Comparison of ENCODE assay signal across 8 mouse cellular contexts in genomic region chr2:26586294-26587043, GRCm38 (mm10). TPM values are rescaled to one million over a fixed set of nuclear protein-coding genes. Genes with fewer than 3 reads are reported as not detected.
A peak's percentile ranks its signal among the peaks of the same experiment; 100 is the strongest.
DNase-seq lines count a peak whose midpoint lies in the region; ATAC-seq and TF ChIP-seq lines count a peak whose summit lies in the region.

Gene Gm20532, plus strand, starts transcription at chr2:26586639.

- TF ChIP-seq POLR2A in MEL (IDR thresholded peaks at IDR 0.05; ENCODE audit: control insufficient read depth in 1 of 2, insufficient read depth in 1 of 2, low read depth in 1 of 2, low read length in 2 of 2, poor library complexity in 1 of 2), result peak; percentile 66 to 86; a peak in 2 of 4 replicates
- TF ChIP-seq POLR2A in brain, embryonic 14.5 days (IDR thresholded peaks at IDR 0.05; ENCODE audit: borderline replicate concordance, extremely low read depth, insufficient read depth, insufficient read length, poor library complexity, severe bottlenecking), result no peak

- H3K9ac ChIP-seq in MEL (ENCODE audit: control insufficient read depth, low read depth, low read length, poor library complexity, severe bottlenecking), result peak within 1 kb of the TSS; percentile 84
- H3K9ac ChIP-seq in forebrain, embryonic 11.5 days (ENCODE audit: low read length), result peak within 1 kb of the TSS; percentile 65

- TF ChIP-seq RAD21 in MEL (IDR thresholded peaks at IDR 0.05; ENCODE audit: low read depth, low read length), result peak; percentile 31

- peak within 1 kb of the TSS; percentile 68 for H3K4me2 ChIP-seq in forebrain, embryonic 11.5 days (ENCODE audit: low read depth, low read length, severe bottlenecking)

- H3K79me2 ChIP-seq in MEL (ENCODE audit: control insufficient read depth, insufficient read depth, low read length, poor library complexity), result no peaks in the 10 kb centered on the region; the same call in 1 of the 2 replicates

- WGBS in forebrain, embryonic 11.5 days, result under 1% methylated on average over 62 of the region's 65 CpGs
- 1% methylated on average over 65 of the region's 65 CpGs for WGBS in hindbrain, embryonic 10.5 days

- no peaks in the 10 kb centered on the region for H3K27me3 ChIP-seq in MEL (ENCODE audit: control insufficient read depth in 1 of 2, insufficient read depth in 2 of 2, low read length in 2 of 2)
- no peaks in the 10 kb centered on the region for H3K27me3 ChIP-seq in forebrain, embryonic 11.5 days (ENCODE audit: control insufficient read depth, insufficient read depth, low read length)
- peaks cover 5% of the 10 kb centered on the region; the same call in 1 of the 2 replicates for H3K27me3 ChIP-seq in hindbrain, embryonic 10.5 days (ENCODE audit: insufficient read depth, poor library complexity, severe bottlenecking)

- no peak for TF ChIP-seq EP300 in MEL (IDR thresholded peaks at IDR 0.05; ENCODE audit: low read depth in 1 of 2, low read length in 2 of 2)

- peak; percentile 87 for ATAC-seq in forebrain, embryonic 11.5 days (replicated peaks; ENCODE audit: low FRiP score)

- H3K4me3 ChIP-seq in MEL (ENCODE audit: control insufficient read depth in 1 of 2, insufficient read depth in 1 of 2, low read depth in 2 of 2, low read length in 2 of 2), result peak within 1 kb of the TSS; percentile 81 to 93
- peak within 1 kb of the TSS; percentile 52 for H3K4me3 ChIP-seq in forebrain, embryonic 11.5 days (ENCODE audit: low read depth, low read length)
- H3K4me3 ChIP-seq in hindbrain, embryonic 10.5 days, result peak within 1 kb of the TSS; percentile 67

- no peaks in the 10 kb centered on the region for H3K9me3 ChIP-seq in MEL (replicated peaks; ENCODE audit: insufficient read depth, low read length)
- no peaks in the 10 kb centered on the region for H3K9me3 ChIP-seq in forebrain, embryonic 11.5 days (ENCODE audit: control insufficient read depth, low read length)
- H3K9me3 ChIP-seq in hindbrain, embryonic 10.5 days, result no peaks in the 10 kb centered on the region

- H3K4me1 ChIP-seq in MEL (ENCODE audit: control insufficient read depth in 1 of 2, insufficient read depth in 2 of 2, low read length in 2 of 2), result peaks cover 4 to 21% of the 10 kb centered on the region in 2 experiments; a peak in 3 of 4 replicates
- peaks cover 2% of the 10 kb centered on the region; the same call in 1 of the 2 replicates for H3K4me1 ChIP-seq in forebrain, embryonic 11.5 days (replicated peaks; ENCODE audit: control insufficient read depth, insufficient read depth, low read length)
- H3K4me1 ChIP-seq in hindbrain, embryonic 10.5 days (replicated peaks), result peaks cover 46% of the 10 kb centered on the region

- H3K36me3 ChIP-seq in MEL (ENCODE audit: control insufficient read depth in 1 of 2, insufficient read depth in 2 of 2, low read length in 2 of 2), result peaks cover 0 to 11% of the 10 kb centered on the region in 2 experiments; a peak in 2 of 4 replicates
- no peaks in the 10 kb centered on the region for H3K36me3 ChIP-seq in forebrain, embryonic 11.5 days (ENCODE audit: control insufficient read depth, insufficient read depth, low read length)
- H3K36me3 ChIP-seq in hindbrain, embryonic 10.5 days, result no peaks in the 10 kb centered on the region

- TF ChIP-seq CTCF in MEL (IDR thresholded peaks at IDR 0.05 in 2 of 3, conservative IDR thresholded peaks at IDR 0.05 in 1 of 3; ENCODE audit: control insufficient read depth in 1 of 3, insufficient read depth in 1 of 3, low read depth in 2 of 3, low read length in 3 of 3, poor library complexity in 1 of 3, severe bottlenecking in 1 of 3), result peak; percentile 47 to 85 (median 62); a peak in 5 of 6 replicates
- TF ChIP-seq CTCF in brain, embryonic 14.5 days (IDR thresholded peaks at IDR 0.05; ENCODE audit: borderline replicate concordance, extremely low read depth, insufficient read depth, insufficient read length), result peak; percentile 83

- peak; percentile 77 for DNase-seq in MEL (ENCODE audit: low read depth, low spot score)
- peak; percentile 79 for DNase-seq in brain, embryonic 14.5 days (ENCODE audit: low read depth)
- peak; percentile 92 for DNase-seq in forebrain, embryonic 11.5 days (ENCODE audit: low spot score)
- DNase-seq in hindbrain, embryonic 10.5 days (ENCODE audit: low spot score), result peak; percentile 86
- DNase-seq in layer of hippocampus, postnatal 25 days (ENCODE audit: extremely low spot score in 1 of 2, low spot score in 1 of 2), result peak; percentile 67
- DNase-seq in lung, postnatal 36 days, result peak; percentile 73
- DNase-seq in right cerebral cortex, adult 18-20 months, result peak; percentile 60
- peak; percentile 82 for DNase-seq in yolk sac, embryonic 10.5 days (ENCODE audit: low spot score)

- H3K27ac ChIP-seq in MEL (ENCODE audit: control insufficient read depth, low read depth, low read length), result peak within 1 kb of the TSS; percentile 48
- no peak within 1 kb of the TSS for H3K27ac ChIP-seq in forebrain, embryonic 11.5 days (ENCODE audit: low read depth, low read length)
- H3K27ac ChIP-seq in hindbrain, embryonic 10.5 days, result peak within 1 kb of the TSS; percentile 90

TF ChIP-seq in MEL, 35 proteins besides CTCF, POLR2A, EP300 and RAD21:
- TF ChIP-seq SIN3A (IDR thresholded peaks at IDR 0.05; ENCODE audit: low read length), result 0 out of 2 replicates have a peak, but pooled peaks have one; percentile 35
- TF ChIP-seq NRF1 (IDR thresholded peaks at IDR 0.05; ENCODE audit: insufficient read depth, low read depth, low read length, poor library complexity, severe bottlenecking), result peak; percentile 69
- peak; percentile 86 for TF ChIP-seq USF1 (IDR thresholded peaks at IDR 0.05; ENCODE audit: low read depth, low read length)
- no peak for TF ChIP-seq MYB (IDR thresholded peaks at IDR 0.05; ENCODE audit: low read depth, low read length)
- no peak for TF ChIP-seq UBTF (IDR thresholded peaks at IDR 0.05; ENCODE audit: borderline replicate concordance, insufficient read depth, low read depth, low read length)
- no peak for TF ChIP-seq TAL1 (IDR thresholded peaks at IDR 0.05; ENCODE audit: low read length)
- TF ChIP-seq E2F4 (IDR thresholded peaks at IDR 0.05; ENCODE audit: borderline replicate concordance, low read depth, low read length), result 0 out of 2 replicates have a peak, but pooled peaks have one; percentile 20
- 0 out of 2 replicates have a peak, but pooled peaks have one; percentile 6 for TF ChIP-seq MEF2A (IDR thresholded peaks at IDR 0.05; ENCODE audit: extremely low read depth, insufficient replicate concordance, low read depth, low read length, poor library complexity, severe bottlenecking)
- TF ChIP-seq SMC3 (IDR thresholded peaks at IDR 0.05; ENCODE audit: low read depth, low read length), result peak; percentile 47
- TF ChIP-seq BHLHE40 (IDR thresholded peaks at IDR 0.05; ENCODE audit: borderline replicate concordance, low read depth, low read length), result peak; percentile 48; the same call in 1 of the 2 replicates
- TF ChIP-seq GATA1 (IDR thresholded peaks at IDR 0.05; ENCODE audit: low read depth, low read length), result no peak
- peak in 1 of 2 experiments; percentile 51; a peak in 1 of 4 replicates for TF ChIP-seq USF2 (IDR thresholded peaks at IDR 0.05; ENCODE audit: borderline replicate concordance in 1 of 2, insufficient read depth in 1 of 2, low read depth in 1 of 2, low read length in 2 of 2)
- TF ChIP-seq NELFE (IDR thresholded peaks at IDR 0.05; ENCODE audit: low read depth, low read length), result peak; percentile 74
- TF ChIP-seq RCOR1 (IDR thresholded peaks at IDR 0.05; ENCODE audit: low read depth, low read length), result peak; percentile 48; the same call in 1 of the 2 replicates
- TF ChIP-seq ZC3H11A (IDR thresholded peaks at IDR 0.05; ENCODE audit: low read depth, low read length), result peak; percentile 22
- peak; percentile 71; the same call in 1 of the 2 replicates for TF ChIP-seq MAZ (IDR thresholded peaks at IDR 0.05; ENCODE audit: low read depth, low read length)

RNA-seq across cellular contexts. Expression of gene Gm20532, which starts in this region (rescaled TPM):
- total RNA-seq in MEL (2012; rRNA removed), result 0.15 TPM in 1 of 2 replicates, not detected in the other
- polyA plus RNA-seq in MEL (2012; ENCODE audit: insufficient read depth in 1 of 2, insufficient read length in 2 of 2, low read depth in 1 of 2, low replicate concordance in 2 of 2, missing spikeins in 1 of 2), result not detected
- polyA plus RNA-seq in brain, embryonic 14.5 days (2012; rRNA removed), result not detected in 2 replicates
- not detected in 2 replicates for polyA plus RNA-seq in forebrain, embryonic 11.5 days (2014; fragmentation: Nextera tagmentation; extraction: Ambion mirVana)
- not detected in 2 replicates for polyA plus RNA-seq in hindbrain, embryonic 10.5 days (2016; fragmentation: Nextera tagmentation; extraction: Ambion mirVana)
- total RNA-seq in layer of hippocampus, postnatal 25 days (2021), result not detected

Comparison
In these comparisons a context has a peak if more than half of its experiments do, and no peak if none do; other contexts are left out.
1. Peak in DNase-seq, H3K4me3 ChIP-seq, H3K27ac ChIP-seq and H3K9ac ChIP-seq in MEL; RNA of the gene not detected or under 1 TPM.
2. Peak in DNase-seq in brain, embryonic 14.5 days; RNA of the gene not detected or under 1 TPM.
3. Peak in DNase-seq, ATAC-seq, H3K4me3 ChIP-seq, H3K9ac ChIP-seq and H3K4me2 ChIP-seq in forebrain, embryonic 11.5 days; RNA of the gene not detected or under 1 TPM.
4. Peak in DNase-seq, H3K4me3 ChIP-seq and H3K27ac ChIP-seq in hindbrain, embryonic 10.5 days; RNA of the gene not detected or under 1 TPM.
5. Peak in DNase-seq in layer of hippocampus, postnatal 25 days; RNA of the gene not detected or under 1 TPM.